Mouse (Mus musculus): ENCODE results near the gene Mkln1. TPM values are rescaled to one million over a fixed set of nuclear protein-coding genes. Genes with fewer than 3 reads are reported as not detected.
A peak's percentile ranks its signal among the peaks of the same experiment; 100 is the strongest.

Mkln1 gene
- total RNA-seq, 2 experiments from 2014 or later, result 139 to 148 TPM

DNA sequence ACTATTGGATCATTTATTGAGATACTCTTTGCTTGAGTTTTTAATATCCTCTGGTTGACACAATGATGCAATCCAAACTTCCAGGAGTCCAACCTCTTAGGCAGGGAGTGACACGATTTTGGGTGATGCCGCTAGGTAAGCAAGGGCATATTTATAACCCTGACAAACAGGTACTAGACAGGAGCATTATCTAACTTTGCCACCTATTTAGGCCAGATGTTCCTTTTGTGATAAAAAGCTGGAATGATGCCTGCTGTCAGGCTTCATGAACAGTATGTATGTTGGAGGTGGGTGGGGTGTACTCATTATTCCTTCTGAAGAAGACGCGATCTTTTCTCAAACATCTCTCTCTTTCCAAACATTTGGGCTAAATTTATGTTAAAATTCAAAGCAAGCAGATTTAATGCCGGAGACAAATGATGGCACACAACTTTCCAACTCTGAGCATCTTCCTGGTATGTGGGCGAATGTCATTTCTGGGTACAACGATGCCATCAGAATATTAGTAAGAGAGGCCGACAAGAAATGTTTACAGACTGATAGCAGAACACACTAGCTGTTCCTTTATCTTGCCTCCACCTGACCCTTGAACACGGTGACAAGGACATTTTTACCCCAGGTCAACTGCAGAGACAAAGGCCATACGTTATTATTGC, 632 bp upstream of the Mkln1 start:
- ATAC-seq (ENCODE audit: poor library complexity, severe bottlenecking), result no peak

DNA sequence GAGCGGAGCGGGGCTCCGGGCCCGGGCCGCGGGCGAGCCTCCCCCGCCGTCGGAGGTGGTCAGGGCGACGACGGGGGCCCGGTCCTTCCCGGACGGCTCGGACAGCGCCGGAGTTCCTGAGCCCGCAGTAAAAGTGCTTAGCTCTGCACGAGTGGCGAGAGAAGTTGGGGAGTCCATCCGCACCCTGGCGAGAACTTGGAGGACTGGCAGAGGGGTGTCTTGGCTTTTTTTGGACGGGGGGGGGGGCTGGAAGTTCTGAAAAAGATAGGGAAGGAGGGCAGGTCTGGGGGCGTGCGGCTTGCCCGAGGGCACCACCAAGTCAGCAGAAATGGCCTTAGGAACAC, 643 bp downstream of the Mkln1 start:
- peak; percentile 15 for ATAC-seq (ENCODE audit: poor library complexity, severe bottlenecking)

DNA sequence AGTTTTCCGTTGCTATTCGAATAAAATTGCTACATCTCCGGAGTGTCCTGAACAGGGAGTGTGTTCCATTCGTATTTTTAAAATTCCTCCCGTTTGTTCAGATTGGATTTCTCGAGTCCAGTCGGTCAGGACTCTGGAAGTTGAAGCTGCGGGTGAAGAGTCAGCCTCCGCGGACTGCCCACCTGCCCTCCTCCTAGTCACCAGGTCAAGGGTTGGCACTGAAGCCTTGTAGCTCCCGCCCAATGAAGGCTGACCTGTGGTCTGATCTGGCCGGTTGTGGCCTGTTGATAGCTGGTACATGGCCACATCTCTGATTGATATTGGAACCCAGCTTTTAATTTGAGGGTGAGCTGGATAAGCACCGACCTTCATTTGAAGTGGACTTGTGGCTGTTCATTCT, 1.0 kb downstream of the Mkln1 start:
- peak; percentile 45 for ATAC-seq (ENCODE audit: poor library complexity, severe bottlenecking)

DNA sequence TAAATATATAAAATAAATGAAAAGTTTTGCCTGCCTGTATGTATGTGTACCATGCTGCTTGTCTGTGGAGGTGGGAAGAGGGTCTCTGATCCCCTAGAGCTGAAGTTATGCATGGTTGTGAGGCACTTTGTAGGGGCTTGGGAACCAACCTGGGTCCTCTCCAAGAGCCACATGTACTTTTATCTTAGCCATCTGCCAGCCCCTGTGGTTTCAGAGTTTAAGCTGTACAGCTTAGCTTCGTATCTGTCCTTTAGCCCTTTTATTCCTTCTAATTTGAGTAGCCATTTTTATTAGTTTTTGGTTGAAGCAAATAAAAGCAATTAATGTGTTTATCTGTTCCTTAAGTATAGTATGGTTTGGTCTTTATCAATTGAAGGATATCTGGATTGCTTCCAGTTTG, 12.5 kb downstream of the Mkln1 start:
- ATAC-seq (ENCODE audit: poor library complexity, severe bottlenecking), result no peak

DNA sequence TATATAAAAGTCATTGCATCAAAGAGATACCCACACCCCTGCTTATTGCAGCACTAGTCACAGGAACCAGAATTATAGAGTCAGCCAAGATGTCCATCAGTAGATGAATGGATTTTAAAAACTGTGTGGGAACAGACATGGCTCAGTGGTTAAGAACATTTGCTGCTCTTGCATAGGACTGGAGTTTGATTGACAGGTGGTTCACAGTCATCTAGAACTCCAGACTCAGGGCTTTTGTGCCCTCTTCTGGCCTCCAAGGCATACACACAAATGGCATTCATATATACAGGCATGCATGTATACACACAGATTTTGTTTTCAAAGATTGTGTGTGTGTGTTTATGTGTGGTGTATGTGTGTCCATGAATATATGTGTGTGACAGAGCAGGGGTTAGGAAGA, 14.0 kb downstream of the Mkln1 start:
- ATAC-seq (ENCODE audit: poor library complexity, severe bottlenecking), result peak; percentile 62

DNA sequence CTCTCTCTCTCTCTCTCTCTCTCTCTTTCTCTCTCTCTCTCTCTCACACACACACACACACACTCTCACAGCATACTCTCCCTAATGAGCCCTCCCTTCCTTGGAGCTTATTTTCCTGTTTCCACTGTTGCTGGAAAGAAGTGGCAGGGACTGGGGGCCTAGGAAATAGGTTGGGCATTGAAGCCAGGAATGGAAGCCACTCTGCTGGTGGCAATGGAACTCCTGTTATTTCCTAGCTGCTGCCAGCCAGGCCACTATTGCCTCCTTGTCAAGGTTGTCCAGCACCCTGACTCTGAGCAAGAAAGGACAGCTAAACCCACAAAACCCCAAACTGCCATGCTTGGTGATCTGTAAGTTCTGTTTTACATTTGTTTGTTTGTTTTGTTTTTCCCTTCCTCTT, 15.0 kb downstream of the Mkln1 start:
- no peak for ATAC-seq (ENCODE audit: poor library complexity, severe bottlenecking)

- ATAC-seq (ENCODE audit: poor library complexity, severe bottlenecking), result no peak
These were observed 15.8 kb downstream of the Mkln1 start for GRCm38 (mm10) chr6:31414303-31414702.

DNA sequence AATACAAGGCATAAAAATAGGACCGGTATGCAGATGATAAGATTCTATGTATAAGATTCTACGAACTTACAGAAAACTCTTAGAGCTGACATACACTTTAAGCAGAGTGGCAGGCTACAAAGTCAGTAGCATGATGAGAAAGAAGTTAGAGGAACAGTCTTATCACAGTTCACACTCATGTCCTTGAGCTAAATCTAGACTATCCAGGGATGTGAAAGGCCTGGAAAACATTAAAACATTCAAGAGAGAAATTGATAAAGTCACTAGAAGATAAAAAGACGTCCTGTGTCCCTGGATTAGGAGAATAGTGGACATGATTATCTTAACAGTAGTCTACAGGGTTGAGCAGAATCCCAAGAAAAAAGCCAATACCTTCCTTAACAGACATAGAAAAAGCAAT, 26.9 kb downstream of the Mkln1 start:
- no peak for ATAC-seq (ENCODE audit: poor library complexity, severe bottlenecking)

GRCm38 (mm10) chr6:31437264-31437663, 38.7 kb downstream of the Mkln1 start:
- no peak for ATAC-seq (ENCODE audit: poor library complexity, severe bottlenecking)

GRCm38 (mm10) chr6:31445258-31445657, 46.7 kb downstream of the Mkln1 start:
- no peak for ATAC-seq (ENCODE audit: poor library complexity, severe bottlenecking)

DNA sequence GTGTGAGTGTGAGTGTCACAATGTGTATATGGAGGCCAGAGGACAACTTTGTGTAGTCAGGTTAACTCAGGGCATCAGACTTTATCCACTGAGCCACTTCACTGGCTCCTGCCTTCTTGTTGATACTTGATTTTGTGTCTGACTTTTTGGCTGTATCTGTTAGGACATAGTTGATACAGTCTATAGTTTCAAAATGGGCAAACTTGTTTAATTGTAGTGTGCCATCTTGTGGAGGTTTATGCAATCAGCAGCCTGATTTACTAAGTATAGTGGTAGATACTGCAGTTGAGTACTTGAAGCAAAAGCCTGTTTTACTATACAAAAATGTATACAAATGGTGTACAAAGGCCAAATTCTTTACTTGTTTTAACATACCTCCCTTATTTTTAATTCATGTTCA, 55.2 kb downstream of the Mkln1 start:
- ATAC-seq (ENCODE audit: poor library complexity, severe bottlenecking), result no peak

DNA sequence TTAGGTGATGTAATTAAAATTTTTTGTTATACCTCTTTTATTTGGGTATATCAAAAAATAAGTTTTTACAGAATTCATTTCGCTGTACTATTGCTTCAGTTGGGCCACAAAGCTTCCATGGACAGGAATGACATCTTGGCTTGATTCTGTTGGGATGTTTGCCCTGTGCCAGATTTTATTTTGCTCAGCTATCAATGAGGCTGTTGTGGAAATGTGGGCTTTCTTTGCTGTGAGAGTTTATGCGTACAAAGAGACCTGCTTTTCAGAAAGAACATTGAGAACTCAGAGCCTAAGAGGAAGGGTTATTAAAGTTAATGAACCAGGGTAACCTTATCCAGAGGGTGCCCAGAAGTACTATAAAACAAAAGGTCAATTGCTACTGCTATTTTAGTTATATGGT, 56.8 kb downstream of the Mkln1 start:
- ATAC-seq (ENCODE audit: poor library complexity, severe bottlenecking), result no peak

GRCm38 (mm10) chr6:31456988-31457387, 58.5 kb downstream of the Mkln1 start:
- ATAC-seq (ENCODE audit: poor library complexity, severe bottlenecking), result peak; percentile 81

GRCm38 (mm10) chr6:31469431-31469830, 70.9 kb downstream of the Mkln1 start:
- ATAC-seq (ENCODE audit: poor library complexity, severe bottlenecking), result no peak

GRCm38 (mm10) chr6:31478221-31478620, 79.7 kb downstream of the Mkln1 start:
- ATAC-seq (ENCODE audit: poor library complexity, severe bottlenecking), result no peak

DNA sequence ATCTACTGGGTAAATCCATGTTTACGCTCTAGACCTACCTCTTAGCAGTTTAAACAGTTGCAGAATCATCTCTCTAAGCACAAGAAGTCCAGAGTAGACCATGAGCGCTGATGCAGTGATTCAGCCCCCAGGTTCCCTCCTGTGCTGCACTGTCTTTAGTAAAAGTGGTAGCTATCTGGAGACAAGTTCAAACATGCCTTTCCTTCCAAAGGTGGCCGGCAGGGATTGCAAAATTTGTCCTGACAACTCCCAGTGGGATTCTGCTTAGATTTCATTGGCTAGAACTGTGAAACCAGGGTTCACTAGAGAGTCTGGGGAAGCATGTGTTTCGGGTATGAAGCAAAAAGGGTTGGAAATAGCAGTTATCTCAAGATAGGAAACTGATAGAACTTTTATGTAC, 81.5 kb downstream of the Mkln1 start:
- ATAC-seq (ENCODE audit: poor library complexity, severe bottlenecking), result no peak

DNA sequence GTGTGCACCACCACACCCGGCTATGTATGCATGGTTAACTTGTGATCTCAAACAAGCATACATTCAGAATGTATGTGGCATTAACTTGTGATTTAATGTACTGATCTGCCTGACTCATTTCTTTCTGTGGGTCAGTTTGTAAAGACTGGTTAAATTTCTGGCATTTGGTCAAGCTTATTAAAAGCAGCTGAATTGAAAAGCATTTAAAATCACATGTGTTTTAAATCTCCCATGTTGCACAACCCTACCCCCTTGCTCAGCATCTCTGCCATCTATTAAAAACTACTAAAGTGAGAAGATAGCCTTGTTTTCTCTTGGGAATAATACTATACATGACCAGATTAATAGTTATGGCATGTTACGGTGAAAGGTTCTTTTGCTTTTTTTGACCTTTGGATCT, 88.1 kb downstream of the Mkln1 start:
- ATAC-seq (ENCODE audit: poor library complexity, severe bottlenecking), result no peak

- ATAC-seq (ENCODE audit: poor library complexity, severe bottlenecking), result no peak
These were observed 91.4 kb downstream of the Mkln1 start for GRCm38 (mm10) chr6:31489950-31490349.

DNA sequence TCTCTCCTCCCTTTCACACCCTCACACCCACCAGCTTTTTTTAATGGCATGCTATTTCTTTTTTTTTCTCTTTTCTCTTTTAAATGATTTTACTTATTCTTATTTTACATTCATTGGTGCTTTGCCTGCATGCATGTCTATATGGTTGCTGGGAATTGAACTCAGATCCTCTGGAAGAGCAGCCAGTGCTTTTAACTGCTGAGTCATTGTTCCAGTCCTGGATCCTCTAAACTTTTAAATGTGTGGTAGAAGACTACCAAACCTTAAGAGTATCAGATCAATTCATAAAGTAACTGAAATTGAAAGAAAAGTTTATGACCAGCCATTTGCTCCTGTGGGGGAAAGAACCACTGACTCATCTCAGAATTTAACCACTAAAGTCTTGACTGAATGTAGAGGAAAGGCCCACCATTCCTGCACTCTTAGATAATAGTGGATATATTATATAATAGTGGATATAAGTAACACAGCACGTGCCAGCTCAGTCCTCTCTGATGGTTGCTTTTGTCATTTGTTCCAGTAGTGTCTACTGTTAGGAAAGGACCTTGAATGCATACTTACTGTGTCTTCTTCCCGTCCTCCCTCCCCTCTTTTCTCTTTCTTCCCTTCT, 96.7 kb downstream of the Mkln1 start:
- no peak for ATAC-seq (ENCODE audit: poor library complexity, severe bottlenecking)

DNA sequence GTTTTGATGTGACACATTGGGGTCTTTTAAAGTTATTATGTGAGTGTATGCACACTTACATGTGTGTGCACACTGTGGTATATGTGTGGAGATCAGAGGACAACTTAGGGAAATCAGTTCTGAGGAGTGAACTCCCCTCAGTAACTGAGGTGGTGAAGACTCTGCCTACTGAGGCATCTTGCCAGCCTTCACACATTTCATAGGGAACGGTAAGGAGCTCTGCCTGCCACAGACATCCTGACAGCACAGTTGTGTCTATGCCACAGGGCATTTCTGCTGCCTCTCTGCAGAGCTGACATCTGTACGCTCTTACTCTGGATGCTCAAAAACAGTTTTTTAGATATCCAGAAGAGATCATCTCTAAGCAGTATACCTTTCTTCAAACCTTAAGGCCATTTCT, 97.7 kb downstream of the Mkln1 start:
- no peak for ATAC-seq (ENCODE audit: poor library complexity, severe bottlenecking)

- ATAC-seq (ENCODE audit: poor library complexity, severe bottlenecking), result no peak
These were observed 101.3 kb downstream of the Mkln1 start for GRCm38 (mm10) chr6:31499836-31500235.

DNA sequence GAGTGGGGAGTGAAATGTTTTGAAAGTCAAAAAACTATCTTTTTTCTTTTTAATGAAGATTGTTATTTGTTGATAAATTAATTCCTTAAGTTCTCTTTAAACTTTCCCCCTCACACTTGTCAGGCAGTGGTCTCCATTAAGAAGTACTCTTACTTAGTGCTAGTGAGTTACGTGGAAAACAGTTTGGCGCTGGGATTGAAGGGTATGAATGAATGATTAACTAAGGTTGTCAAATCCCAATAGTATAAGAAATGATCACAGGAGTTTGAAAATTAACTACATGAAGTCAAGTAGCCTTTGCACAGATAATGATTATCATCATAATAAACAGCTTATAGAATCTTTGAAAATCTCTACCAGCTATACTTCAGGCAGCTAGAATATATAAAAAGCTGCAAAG, 101.7 kb downstream of the Mkln1 start:
- no peak for ATAC-seq (ENCODE audit: poor library complexity, severe bottlenecking)

- ATAC-seq (ENCODE audit: poor library complexity, severe bottlenecking), result no peak
These were observed 102.2 kb downstream of the Mkln1 start for GRCm38 (mm10) chr6:31500691-31501090.
